Mouse (Mus musculus) heart, postnatal 0 days (tissue): Measurements from ENCODE around the gene Brd2. TPM values are rescaled to one million over a fixed set of nuclear protein-coding genes. Genes with fewer than 3 reads are reported as not detected.
A peak's percentile ranks its signal among the peaks of the same experiment; 100 is the strongest.
"Not testable (repeated sequence)": the region's sequence is repeated elsewhere in the genome, so short reads cannot be mapped to it uniquely, and the experiment has no call there.

Source experiments
- ATAC-seq: fragments of 200-750 bp; cut with Nextera tagmentation; 2 replicates; pipeline ENCODE4 v1.8.0; 2017; ENCODE audit warnings: low read depth, moderate number of reproducible peaks, moderate library complexity; ENCODE audit not compliant: insufficient read depth
- DNase-seq: peaks from one replicate; pipeline ENCODE4 v3.0.0-alpha.2; 2016; ENCODE audit warnings: low spot score
- H3K27ac ChIP-seq: fragments of 300-500 bp; sonication (generic); 2 replicates; pipeline ENCODE4 v1.5.1; 2014; ENCODE audit warnings: low read depth, mild to moderate bottlenecking
- H3K27me3 ChIP-seq: fragments of 300-500 bp; sonication (generic); 2 replicates; pipeline ENCODE4 v1.6.1; 2014; ENCODE audit warnings: low read length, mixed read lengths; ENCODE audit not compliant: control insufficient read depth, insufficient read depth
- H3K36me3 ChIP-seq: fragments of 300-500 bp; sonication (generic); replicated peaks from 2 replicates; pipeline ENCODE4 v1.6.1; 2014; ENCODE audit warnings: low read length, mixed read lengths; ENCODE audit not compliant: control insufficient read depth, insufficient read depth
- H3K4me1 ChIP-seq: fragments of 300-500 bp; sonication (generic); 2 replicates; pipeline ENCODE4 v1.6.1; 2014; ENCODE audit warnings: antibody characterized with exemption; ENCODE audit not compliant: control insufficient read depth, insufficient read depth
- H3K4me2 ChIP-seq: fragments of 300-500 bp; sonication (generic); 2 replicates; pipeline ENCODE4 v1.6.1; 2014; ENCODE audit warnings: low read depth, mild to moderate bottlenecking, low read length, moderate library complexity
- H3K4me3 ChIP-seq: fragments of 300-500 bp; sonication (generic); 2 replicates; pipeline ENCODE4 v1.5.1; 2014; ENCODE audit warnings: low read depth, low read length
- H3K9ac ChIP-seq: fragments of 300-500 bp; sonication (generic); replicated peaks from 2 replicates; pipeline ENCODE4 v1.6.1; 2014; ENCODE audit warnings: low read depth, low read length, mixed read lengths
- H3K9me3 ChIP-seq: fragments of 300-500 bp; sonication (generic); replicated peaks from 2 replicates; pipeline ENCODE4 v1.6.1; 2016; ENCODE audit warnings: low read length; ENCODE audit not compliant: control insufficient read depth
- CTCF ChIP-seq: IDR thresholded peaks from 2 replicates; pipeline ENCODE4 v1.5.1; 2016; ENCODE audit warnings: antibody characterized with exemption, control low read depth, low read depth
- EP300 ChIP-seq: IDR thresholded peaks from 2 replicates; pipeline ENCODE4 v1.6.1; 2016; ENCODE audit warnings: antibody characterized with exemption, low read depth
- WGBS: fragments of 180-500 bp; shearing (Covaris S2); extraction: QIAGEN DNeasy Blood & Tissue Kit; methylation state at CpG from one replicate; pipeline ENCODE4 v1.1.7; 2014; 5-methylcytosine and 5-hydroxymethylcytosine counted together
- polyA plus RNA-seq: library from polyadenylated mRNA; unstranded; fragments of >200 nt; fragmentation: Nextera tagmentation; extraction: Ambion mirVana; gene quantifications from 2 replicates; pipeline ENCODE4 v1.2.1, GENCODE M21; 2015
- total RNA-seq: library from RNA; depleted of rRNA; stranded (reverse); fragments of >200 nt; gene quantifications from 2 replicates; pipeline ENCODE4 v1.2.3, GENCODE M21; 2014; ENCODE audit warnings: low replicate concordance

The Brd2 gene
- total and polyA plus RNA-seq, 2 experiments from 2014 or later = 38.4 to 87.5 TPM

GRCm38 (mm10) chr17:34164202-34164895 is 41.9 kb upstream of the Brd2 start:
- no peak for ATAC-seq
- no peaks in the 10 kb centered on the region for H3K36me3 ChIP-seq
- 27% methylated on average over 9 of the region's 9 CpGs for WGBS
- H3K4me3 ChIP-seq = no peak overlapping the region
- no peak overlapping the region for H3K9ac ChIP-seq
- DNase-seq = no peak
- peak; percentile 7 for TF ChIP-seq CTCF
- no peak for TF ChIP-seq EP300
- no peak overlapping the region for H3K4me2 ChIP-seq
- H3K27ac ChIP-seq = no peak overlapping the region
- H3K9me3 ChIP-seq = peaks cover 4% of the 10 kb centered on the region; the same call in 1 of the 2 replicates
- H3K27me3 ChIP-seq = 0 out of 2 replicates have a peak, but pooled peaks cover 3% of the 10 kb centered on the region
- H3K4me1 ChIP-seq = no peaks in the 10 kb centered on the region

- H3K9me3 ChIP-seq = no peaks in the 10 kb centered on the region
- H3K36me3 ChIP-seq = no peaks in the 10 kb centered on the region
- no peak overlapping the region for H3K4me2 ChIP-seq
- H3K4me1 ChIP-seq = no peaks in the 10 kb centered on the region
- TF ChIP-seq EP300 (no peak), CTCF (no peak)
- no peak overlapping the region for H3K4me3 ChIP-seq
- no peaks in the 10 kb centered on the region for H3K27me3 ChIP-seq
- no peak overlapping the region for H3K9ac ChIP-seq
- ATAC-seq (no peak), DNase-seq (no peak)
- H3K27ac ChIP-seq = no peak overlapping the region
- WGBS = 45% methylated on average over 5 of the region's 5 CpGs
Measured at GRCm38 (mm10) chr17:34155534-34155933, 33.1 kb upstream of the Brd2 start.

GRCm38 (mm10) chr17:34152923-34153322 is 30.5 kb upstream of the Brd2 start, which contains the start of gene H2-DMb1:
Gene H2-DMb1 (plus strand): TSS chr17:34153072.
- Histone ChIP-seq H3K4me1 (no peaks in the 10 kb centered on the region), H3K27ac (no peak within 1 kb of the TSS), H3K9me3 (no peaks in the 10 kb centered on the region), H3K27me3 (no peaks in the 10 kb centered on the region), H3K36me3 (no peaks in the 10 kb centered on the region), H3K4me2 (no peak within 1 kb of the TSS), H3K9ac (no peak within 1 kb of the TSS), H3K4me3 (no peak within 1 kb of the TSS)
- no peak for DNase-seq
- peak; percentile 64 for ATAC-seq
- no peak for TF ChIP-seq CTCF
- TF ChIP-seq EP300 = no peak
- WGBS = 45% methylated on average over 4 of the region's 4 CpGs

- TF ChIP-seq EP300 = no peak
- TF ChIP-seq CTCF = no peak
- no peak for DNase-seq
Measured at GRCm38 (mm10) chr17:34144960-34145371, 22.5 kb upstream of the Brd2 start.

GRCm38 (mm10) chr17:34144221-34144620 is 21.8 kb upstream of the Brd2 start:
- 74% methylated on average over 4 of the region's 4 CpGs for WGBS
- H3K9me3 ChIP-seq, H3K4me2 ChIP-seq, ATAC-seq, H3K36me3 ChIP-seq, H3K4me3 ChIP-seq, H3K27ac ChIP-seq, H3K9ac ChIP-seq, DNase-seq: not testable (repeated sequence)
- H3K27me3 ChIP-seq = peaks cover 26% of the 10 kb centered on the region
- peaks cover 10% of the 10 kb centered on the region for H3K4me1 ChIP-seq

More at GRCm38 (mm10) chr17:34144960-34145371, 22.5 kb upstream of the Brd2 start:
- ATAC-seq = no peak
- H3K4me3 ChIP-seq = no peak overlapping the region
- peaks cover 3% of the 10 kb centered on the region; the same call in 1 of the 2 replicates for H3K4me1 ChIP-seq
- peaks cover 19% of the 10 kb centered on the region for H3K27me3 ChIP-seq
- H3K9me3 ChIP-seq = no peaks in the 10 kb centered on the region
- H3K4me2 ChIP-seq = no peak overlapping the region
- no peak overlapping the region for H3K9ac ChIP-seq
- H3K36me3 ChIP-seq = no peaks in the 10 kb centered on the region
- WGBS = 74% methylated on average over 3 of the region's 3 CpGs
- H3K27ac ChIP-seq = no peak overlapping the region

- Histone ChIP-seq H3K4me1 (peaks cover 10% of the 10 kb centered on the region), H3K36me3 (no peaks in the 10 kb centered on the region), H3K27ac (no peak overlapping the region), H3K9ac (no peak overlapping the region), H3K27me3 (peaks cover 34% of the 10 kb centered on the region), H3K4me3 (no peak overlapping the region), H3K4me2 (no peak overlapping the region), H3K9me3 (no peaks in the 10 kb centered on the region)
- WGBS = 51% methylated on average over 5 of the region's 5 CpGs
- DNase-seq (no peak), ATAC-seq (no peak)
- TF ChIP-seq EP300 (no peak), CTCF (no peak)
Measured at GRCm38 (mm10) chr17:34143461-34143860, 21.0 kb upstream of the Brd2 start.
